Mouse (Mus musculus): ENCODE data around the gene Gins2.

DNA sequence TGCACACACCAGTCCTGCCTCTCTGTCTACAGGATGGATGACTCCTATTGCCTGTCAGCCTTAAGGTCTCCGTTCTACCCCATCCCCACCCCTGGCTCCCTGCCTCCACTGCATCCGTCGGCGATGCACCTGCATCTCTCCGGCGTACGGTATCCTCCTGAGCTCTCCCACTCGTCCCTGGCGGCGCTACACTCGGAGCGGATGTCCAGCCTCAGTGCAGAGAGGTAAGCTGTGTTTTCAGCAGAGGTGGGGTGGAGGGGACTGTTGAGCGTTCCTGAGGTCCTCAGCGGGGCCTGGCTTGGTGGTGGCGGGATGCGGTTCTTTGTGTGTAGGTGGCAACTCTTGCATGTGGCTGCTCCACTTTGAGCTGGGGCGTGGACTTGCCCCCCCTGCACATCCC is 21.4 kb downstream of the Gins2 start:
- TF ChIP-seq ZC3H11A (IDR thresholded peaks at IDR 0.05; ENCODE audit: borderline replicate concordance, low read depth, low read length) (no peak), ZNF384 (IDR thresholded peaks at IDR 0.05; ENCODE audit: low read depth, low read length) (no peak), CHD2 (IDR thresholded peaks at IDR 0.05; ENCODE audit: low read depth, low read length) (no peak)

Measured in ES-E14 (cell line).